Mouse (Mus musculus) lung, embryonic 15.5 days (tissue): ENCODE results near the gene Psmc5. TPM values are rescaled to one million over a fixed set of nuclear protein-coding genes. Genes with fewer than 3 reads are reported as not detected.

Experiments used
- ATAC-seq: fragments of 200-750 bp; cut with Nextera tagmentation; 2 replicates; pipeline ENCODE4 v1.8.0; 2017; ENCODE audit warnings: moderate number of reproducible peaks, borderline replicate concordance; ENCODE audit not compliant: low FRiP score, low TSS enrichment; ENCODE audit errors: extremely low read depth
- H3K27ac ChIP-seq: fragments of 300-500 bp; sonication (generic); 2 replicates; pipeline ENCODE4 v1.5.1; 2015; ENCODE audit warnings: moderate library complexity, mild to moderate bottlenecking, inconsistent platforms
- H3K27me3 ChIP-seq: fragments of 300-500 bp; sonication (generic); 2 replicates; pipeline ENCODE4 v1.6.1; 2015; ENCODE audit warnings: inconsistent platforms
- H3K36me3 ChIP-seq: fragments of 300-500 bp; sonication (generic); 2 replicates; pipeline ENCODE4 v1.6.1; 2015; ENCODE audit warnings: inconsistent platforms
- H3K4me1 ChIP-seq: fragments of 300-500 bp; sonication (generic); 2 replicates; pipeline ENCODE4 v1.6.1; 2015; ENCODE audit warnings: inconsistent platforms
- H3K4me2 ChIP-seq: fragments of 300-500 bp; sonication (generic); 2 replicates; pipeline ENCODE4 v1.6.1; 2015; ENCODE audit warnings: inconsistent platforms, mild to moderate bottlenecking, moderate library complexity
- H3K4me3 ChIP-seq: fragments of 300-500 bp; sonication (generic); 2 replicates; pipeline ENCODE4 v1.5.1; 2015; ENCODE audit warnings: mild to moderate bottlenecking, inconsistent platforms
- H3K9ac ChIP-seq: fragments of 300-500 bp; sonication (generic); 2 replicates; pipeline ENCODE4 v1.6.1; 2015; ENCODE audit warnings: inconsistent platforms
- H3K9me3 ChIP-seq: fragments of 300-500 bp; sonication (generic); 2 replicates; pipeline ENCODE4 v1.6.1; 2016; ENCODE audit warnings: inconsistent platforms
- WGBS: fragments of 180-500 bp; shearing (Covaris S2); methylation state at CpG from one replicate; pipeline ENCODE4 v1.1.7; 2015; 5-methylcytosine and 5-hydroxymethylcytosine counted together
- polyA plus RNA-seq: library from polyadenylated mRNA; unstranded; fragments of >200 nt; fragmentation: Nextera tagmentation; extraction: Ambion mirVana; gene quantifications from 2 replicates; pipeline ENCODE4 v1.2.1, GENCODE M21; 2015

Gene Psmc5
- polyA plus RNA-seq, 1 experiment from 2014 or later: 271 TPM

DNA sequence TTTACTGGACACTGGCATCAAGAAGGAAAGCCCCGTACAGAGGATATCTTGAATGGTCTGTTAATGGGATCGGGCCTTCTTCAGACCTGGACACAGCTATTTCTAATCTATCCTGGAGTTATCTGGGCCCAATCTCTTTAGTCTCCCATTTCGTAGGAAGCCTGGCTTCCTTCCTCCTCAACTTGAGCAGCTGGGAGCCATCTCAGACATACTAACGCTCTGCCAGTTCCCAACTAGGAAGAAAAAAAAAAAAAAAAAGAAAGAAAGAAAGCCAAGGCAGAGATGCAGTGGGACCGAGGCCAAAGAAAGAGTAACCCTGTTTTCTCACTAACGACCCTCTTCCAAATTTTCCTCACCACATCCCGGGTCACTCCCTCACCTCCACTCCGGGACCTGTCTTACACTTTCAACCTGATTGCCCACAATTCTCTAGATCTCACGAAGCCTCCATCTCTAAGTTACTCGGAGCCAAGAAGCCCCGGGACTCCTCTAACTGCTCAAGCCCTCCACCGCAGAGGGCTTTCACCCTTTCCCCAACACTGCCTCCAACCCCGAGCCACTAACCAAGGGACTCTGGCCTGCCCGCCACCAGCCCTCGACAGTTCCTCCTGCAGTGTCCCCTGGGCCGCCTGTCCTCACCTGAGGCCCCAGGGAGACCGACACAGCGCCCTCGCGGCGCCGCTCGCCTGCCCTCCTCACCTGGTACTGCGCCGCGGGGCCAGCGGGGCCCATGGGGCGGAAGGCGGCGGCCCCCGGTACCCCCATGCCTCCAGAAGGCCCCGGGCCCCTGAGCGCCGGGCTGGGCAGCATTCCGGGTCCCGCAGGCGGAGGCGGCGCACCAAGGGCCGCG is 16.1 kb downstream of the Psmc5 start:
- Histone ChIP-seq H3K4me2 (peak overlapping the region; percentile 71), H3K36me3 (peaks cover 7% of the 10 kb centered on the region), H3K9ac (peak overlapping the region; percentile 96), H3K4me1 (peaks cover 74% of the 10 kb centered on the region), H3K4me3 (peak overlapping the region; percentile 90), H3K9me3 (no peaks in the 10 kb centered on the region), H3K27ac (peak overlapping the region; percentile 98), H3K27me3 (no peaks in the 10 kb centered on the region)
- ATAC-seq: peak; percentile 27
- 1% methylated on average over 41 of the region's 41 CpGs for WGBS

DNA sequence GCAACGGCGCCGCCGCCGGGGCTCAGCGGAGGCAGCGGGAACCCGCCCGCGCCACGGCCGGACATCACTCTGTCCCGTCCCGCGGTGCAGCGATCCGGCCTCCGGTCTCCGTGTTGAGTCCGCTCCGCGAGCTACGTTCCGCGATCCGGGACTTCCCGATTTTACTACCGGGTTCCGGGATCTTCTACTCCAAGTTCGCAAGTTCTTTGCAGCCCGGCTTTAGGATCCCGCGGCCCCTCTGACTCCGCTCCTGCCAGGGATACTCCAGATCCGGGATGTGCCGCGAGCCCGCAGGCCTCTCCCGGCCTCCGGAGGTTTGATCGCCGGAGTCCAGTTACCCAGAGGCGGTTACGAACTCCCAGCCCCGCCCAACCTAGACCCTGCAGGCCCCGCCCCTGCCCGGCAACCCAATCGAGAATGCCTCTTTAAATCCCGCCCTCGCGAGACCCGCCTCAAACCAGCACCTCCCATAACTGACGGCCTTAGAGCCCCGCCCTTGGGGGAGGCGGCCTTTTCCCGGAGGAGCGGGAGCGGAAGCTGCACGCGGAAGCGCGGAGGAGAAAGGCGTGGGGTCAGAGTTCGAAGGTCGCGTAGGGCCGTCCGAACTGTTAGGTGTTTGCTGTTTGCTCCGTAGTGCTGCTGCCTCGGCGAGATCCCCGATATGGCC is 16.8 kb downstream of the Psmc5 start, which contains the start of gene Smarcd2:
Gene Smarcd2, minus strand, starts transcription at position 329 of the 667 bp plus-strand sequence.
- peak within 1 kb of the TSS; percentile 96 for H3K9ac ChIP-seq
- no peaks in the 10 kb centered on the region for H3K9me3 ChIP-seq
- peaks cover 67% of the 10 kb centered on the region for H3K4me1 ChIP-seq
- peak within 1 kb of the TSS; percentile 78 for H3K4me2 ChIP-seq
- ATAC-seq: peak; percentile 91
- H3K36me3 ChIP-seq: no peaks in the 10 kb centered on the region; the same call in 1 of the 2 replicates
- H3K27ac ChIP-seq: peak within 1 kb of the TSS; percentile 98
- under 1% methylated on average over 72 of the region's 72 CpGs for WGBS
- no peaks in the 10 kb centered on the region for H3K27me3 ChIP-seq
- peak within 1 kb of the TSS; percentile 90 for H3K4me3 ChIP-seq

DNA sequence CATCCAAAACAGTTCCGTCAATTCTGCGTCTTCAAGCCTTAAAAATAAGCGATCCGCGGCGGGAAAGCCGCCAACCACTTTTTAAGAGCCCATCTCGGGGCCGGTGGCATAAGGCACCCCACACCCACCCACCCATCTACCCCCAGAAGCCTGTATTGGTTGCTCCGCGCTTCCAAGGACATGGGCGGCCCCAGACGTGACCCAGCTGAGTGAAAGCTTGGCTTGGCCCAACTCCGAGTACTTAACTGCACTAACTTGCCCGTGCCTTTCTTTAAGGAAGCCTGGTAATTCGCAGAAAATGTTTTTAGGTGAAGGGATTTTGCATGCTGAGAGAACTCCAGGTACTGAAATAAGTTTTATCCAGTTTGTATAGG is 17.3 kb downstream of the Psmc5 start:
- Histone ChIP-seq H3K27ac (peak overlapping the region; percentile 87), H3K9me3 (no peaks in the 10 kb centered on the region), H3K36me3 (no peaks in the 10 kb centered on the region), H3K4me1 (peaks cover 62% of the 10 kb centered on the region), H3K9ac (peak overlapping the region; percentile 56), H3K4me3 (peak overlapping the region; percentile 90), H3K27me3 (no peaks in the 10 kb centered on the region), H3K4me2 (peak overlapping the region; percentile 78)
- WGBS: 7% methylated on average over 16 of the region's 16 CpGs
- no peak for ATAC-seq

DNA sequence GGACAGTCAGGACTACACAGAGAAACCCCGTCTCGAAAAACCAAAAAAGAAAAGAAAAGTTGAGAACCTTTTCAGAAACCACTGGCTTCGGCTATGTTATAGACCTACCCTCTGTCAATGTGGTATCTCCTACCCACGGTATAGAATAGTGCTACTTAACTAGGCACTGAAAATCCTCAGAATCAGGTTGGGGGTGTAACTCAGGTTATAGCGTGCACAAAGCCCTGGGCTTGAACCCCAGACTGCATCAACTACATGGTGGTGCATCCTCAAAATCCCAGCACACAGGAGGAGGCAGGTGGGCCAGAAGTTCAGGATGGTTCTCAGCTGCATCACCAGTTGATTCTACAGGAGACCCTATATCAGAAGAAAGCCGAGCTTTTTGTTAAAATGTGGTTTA is 17.9 kb downstream of the Psmc5 start:
- 93% methylated on average over 6 of the region's 6 CpGs for WGBS
- Histone ChIP-seq H3K9ac (no peak overlapping the region), H3K9me3 (no peaks in the 10 kb centered on the region), H3K4me2 (peak overlapping the region; percentile 78; the same call in 1 of the 2 replicates), H3K4me3 (peak overlapping the region; percentile 90; the same call in 1 of the 2 replicates), H3K27ac (peak overlapping the region; percentile 87), H3K4me1 (peaks cover 57% of the 10 kb centered on the region), H3K36me3 (no peaks in the 10 kb centered on the region), H3K27me3 (no peaks in the 10 kb centered on the region)
- no peak for ATAC-seq

DNA sequence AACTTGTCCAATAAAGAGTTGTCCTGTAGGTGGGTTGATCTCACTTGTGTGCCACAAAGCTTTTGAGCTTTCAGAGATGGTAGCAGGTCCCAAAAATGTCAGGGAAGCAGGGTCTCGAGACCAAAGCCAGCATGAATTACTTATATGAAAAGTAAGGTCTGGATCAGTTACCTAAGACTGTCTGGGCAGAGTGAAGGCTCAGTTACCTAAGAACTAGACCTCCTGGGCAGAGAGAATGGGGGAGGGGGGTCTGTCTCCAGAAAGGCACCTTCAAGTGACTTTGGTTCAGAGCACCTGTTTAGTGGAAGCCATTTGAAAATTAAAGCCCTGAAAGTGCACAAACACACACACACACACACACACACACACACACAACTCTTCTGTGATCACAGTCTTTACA is 18.4 kb downstream of the Psmc5 start:
- Histone ChIP-seq H3K27ac (peak overlapping the region; percentile 87), H3K36me3 (no peaks in the 10 kb centered on the region), H3K4me3 (no peak overlapping the region), H3K4me1 (peaks cover 51% of the 10 kb centered on the region), H3K27me3 (no peaks in the 10 kb centered on the region), H3K9me3 (no peaks in the 10 kb centered on the region), H3K9ac (no peak overlapping the region), H3K4me2 (no peak overlapping the region)
- WGBS: 84% methylated on average over 1 of the region's 1 CpGs
- no peak for ATAC-seq

DNA sequence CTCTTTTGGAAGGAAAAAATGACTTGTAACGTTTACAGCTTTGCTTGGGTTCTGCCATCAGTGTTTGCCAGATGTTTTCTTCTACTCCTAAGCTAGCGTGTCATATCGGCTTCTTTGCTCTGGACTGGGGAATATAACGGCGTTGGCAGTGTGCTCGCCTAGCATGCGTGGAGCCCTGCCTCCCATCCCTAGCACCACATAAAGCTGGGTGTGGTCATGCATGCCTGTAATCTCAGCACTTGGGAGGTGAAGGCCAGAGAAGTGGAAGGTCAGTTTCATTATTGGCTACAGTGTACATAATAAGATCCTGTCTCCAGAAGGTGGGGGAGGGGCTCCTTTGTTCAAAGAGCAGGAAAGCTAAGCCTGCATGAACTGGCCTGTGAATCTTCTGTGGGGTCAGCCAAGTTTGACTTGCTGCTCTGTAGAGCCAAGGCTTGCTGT is 19.0 kb downstream of the Psmc5 start:
- Histone ChIP-seq H3K4me3 (no peak overlapping the region), H3K4me2 (no peak overlapping the region; the same call in 1 of the 2 replicates), H3K9me3 (no peaks in the 10 kb centered on the region), H3K4me1 (peaks cover 48% of the 10 kb centered on the region), H3K36me3 (no peaks in the 10 kb centered on the region), H3K27me3 (no peaks in the 10 kb centered on the region), H3K9ac (no peak overlapping the region), H3K27ac (peak overlapping the region; percentile 87)
- peak; percentile 40 for ATAC-seq
- 39% methylated on average over 7 of the region's 7 CpGs for WGBS

DNA sequence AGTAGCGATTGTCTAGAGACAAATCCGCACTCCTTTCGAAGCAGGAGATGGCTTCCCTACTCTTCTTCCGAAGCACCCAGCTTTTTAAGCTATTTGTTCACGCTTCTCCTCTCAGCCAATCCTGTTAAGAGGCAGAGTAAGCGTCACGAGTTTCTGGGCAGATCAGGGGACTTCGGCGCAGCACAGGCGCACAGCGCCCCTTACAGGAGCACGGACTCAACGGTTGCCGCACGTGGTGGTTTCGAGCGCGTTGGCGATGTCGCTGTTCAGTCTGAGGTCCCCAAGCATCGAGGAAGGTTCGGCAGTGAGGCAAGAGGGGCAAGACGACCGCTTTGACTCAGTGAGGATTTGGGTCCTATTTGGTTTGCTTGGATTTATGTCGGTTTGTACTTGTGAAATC is 20.5 kb downstream of the Psmc5 start, which contains the start of gene Tcam1:
Gene Tcam1, plus strand, starts transcription at position 219 of the 400 bp plus-strand sequence.
- H3K9ac ChIP-seq: no peak within 1 kb of the TSS
- H3K4me1 ChIP-seq: peaks cover 33% of the 10 kb centered on the region
- no peaks in the 10 kb centered on the region for H3K9me3 ChIP-seq
- peak within 1 kb of the TSS; percentile 47 for H3K4me2 ChIP-seq
- H3K27ac ChIP-seq: peak within 1 kb of the TSS; percentile 87
- no peaks in the 10 kb centered on the region for H3K27me3 ChIP-seq
- 4% methylated on average over 25 of the region's 25 CpGs for WGBS
- H3K4me3 ChIP-seq: peak within 1 kb of the TSS; percentile 7; the same call in 1 of the 2 replicates
- peak; percentile 19; the same call in 1 of the 2 replicates for ATAC-seq
- H3K36me3 ChIP-seq: no peaks in the 10 kb centered on the region

DNA sequence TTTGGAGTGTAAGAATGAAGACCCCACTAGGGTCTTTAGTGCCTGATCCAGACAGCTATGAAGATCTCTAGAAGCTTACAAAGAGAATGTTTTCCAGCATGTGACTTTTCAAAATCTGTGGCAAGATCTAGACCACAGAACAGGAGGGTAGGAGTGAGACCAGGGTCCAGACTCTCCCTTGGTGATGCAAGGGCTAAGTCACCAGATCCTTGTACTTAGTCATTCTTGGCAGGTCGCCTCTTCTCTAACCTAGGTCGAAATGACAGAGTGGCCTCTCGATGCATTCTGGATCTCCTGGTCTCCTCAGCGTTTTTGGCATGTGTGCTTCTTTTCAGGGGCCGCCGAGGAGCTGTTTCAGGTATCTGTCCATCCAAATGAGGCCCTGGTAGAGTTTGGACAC is 26.5 kb downstream of the Psmc5 start:
- H3K27ac ChIP-seq: no peak overlapping the region
- no peak overlapping the region for H3K4me2 ChIP-seq
- H3K9me3 ChIP-seq: no peaks in the 10 kb centered on the region
- 72% methylated on average over 6 of the region's 6 CpGs for WGBS
- H3K9ac ChIP-seq: no peak overlapping the region
- H3K4me1 ChIP-seq: peaks cover 7% of the 10 kb centered on the region
- ATAC-seq: no peak
- H3K27me3 ChIP-seq: no peaks in the 10 kb centered on the region
- H3K36me3 ChIP-seq: no peaks in the 10 kb centered on the region
- no peak overlapping the region for H3K4me3 ChIP-seq

DNA sequence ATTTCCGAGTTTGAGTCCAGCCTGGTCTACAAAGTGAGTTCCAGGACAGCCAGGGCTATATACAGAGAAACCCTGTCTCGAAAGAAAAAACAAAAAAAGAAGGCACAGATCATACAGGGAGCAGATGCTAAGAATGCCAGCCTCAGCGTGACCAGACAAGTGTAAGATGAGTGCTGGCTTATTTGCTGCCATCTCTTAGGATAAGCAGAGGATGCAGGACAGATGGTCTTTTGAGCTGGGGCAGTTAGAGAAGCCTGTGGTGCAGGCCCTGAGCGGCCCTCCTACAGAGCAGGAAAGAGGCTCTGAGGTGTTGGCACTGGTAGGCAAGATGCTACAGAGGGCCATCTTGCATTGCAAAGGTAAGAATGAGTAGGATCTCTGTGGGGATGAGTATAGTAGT is 27.4 kb downstream of the Psmc5 start:
- Histone ChIP-seq H3K9ac (no peak overlapping the region), H3K4me3 (no peak overlapping the region), H3K27ac (no peak overlapping the region), H3K4me2 (no peak overlapping the region), H3K36me3 (no peaks in the 10 kb centered on the region), H3K4me1 (peaks cover 7% of the 10 kb centered on the region), H3K9me3 (no peaks in the 10 kb centered on the region), H3K27me3 (no peaks in the 10 kb centered on the region)
- no peak for ATAC-seq
- 73% methylated on average over 4 of the region's 4 CpGs for WGBS

DNA sequence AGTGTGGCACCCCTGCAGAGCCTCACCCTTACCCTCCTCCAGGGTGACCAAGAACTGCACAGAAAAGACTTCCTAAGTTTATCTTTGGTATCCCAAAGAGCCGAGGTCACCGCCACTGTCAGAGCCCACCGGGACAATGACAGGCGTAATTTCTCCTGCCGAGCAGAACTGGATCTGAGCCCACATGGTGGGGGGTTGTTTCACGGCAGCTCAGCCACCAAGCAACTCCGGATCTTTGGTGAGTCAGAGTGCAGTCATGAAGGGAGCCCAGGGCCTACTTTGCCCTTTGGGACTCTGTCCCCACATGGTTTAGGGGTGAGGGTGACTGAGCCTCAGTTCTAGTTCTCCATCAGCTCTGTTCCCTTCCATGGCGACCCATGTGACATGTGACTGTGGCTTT is 28.2 kb downstream of the Psmc5 start:
- no peak for ATAC-seq
- no peak overlapping the region for H3K9ac ChIP-seq
- H3K9me3 ChIP-seq: no peaks in the 10 kb centered on the region
- no peak overlapping the region for H3K27ac ChIP-seq
- H3K4me2 ChIP-seq: no peak overlapping the region
- H3K27me3 ChIP-seq: no peaks in the 10 kb centered on the region
- WGBS: 45% methylated on average over 8 of the region's 8 CpGs
- H3K36me3 ChIP-seq: no peaks in the 10 kb centered on the region
- no peak overlapping the region for H3K4me3 ChIP-seq
- H3K4me1 ChIP-seq: peaks cover 7% of the 10 kb centered on the region

DNA sequence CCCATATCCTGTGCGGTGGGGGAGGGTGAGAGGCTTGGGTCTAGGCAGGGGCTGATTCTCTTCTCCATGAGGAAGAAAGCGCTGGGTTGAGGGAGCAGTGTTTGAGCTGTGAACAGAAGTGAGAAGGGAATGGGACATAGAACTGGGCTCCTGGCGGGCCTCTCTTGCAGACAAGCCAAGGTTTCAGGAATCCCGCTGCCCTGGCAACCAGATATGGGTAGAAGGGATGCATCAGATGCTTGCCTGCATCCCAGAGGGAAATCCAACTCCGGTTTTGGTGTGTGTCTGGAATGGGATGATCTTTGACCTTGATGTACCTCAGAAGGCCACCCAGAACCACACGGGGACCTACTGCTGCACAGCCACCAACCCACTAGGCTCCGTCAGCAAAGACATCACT is 30.3 kb downstream of the Psmc5 start:
- no peaks in the 10 kb centered on the region for H3K27me3 ChIP-seq
- no peaks in the 10 kb centered on the region for H3K36me3 ChIP-seq
- no peaks in the 10 kb centered on the region for H3K9me3 ChIP-seq
- no peak overlapping the region for H3K9ac ChIP-seq
- WGBS: 82% methylated on average over 7 of the region's 7 CpGs
- ATAC-seq: no peak
- peaks cover 7% of the 10 kb centered on the region for H3K4me1 ChIP-seq
- H3K27ac ChIP-seq: no peak overlapping the region
- no peak overlapping the region for H3K4me3 ChIP-seq
- no peak overlapping the region for H3K4me2 ChIP-seq

DNA sequence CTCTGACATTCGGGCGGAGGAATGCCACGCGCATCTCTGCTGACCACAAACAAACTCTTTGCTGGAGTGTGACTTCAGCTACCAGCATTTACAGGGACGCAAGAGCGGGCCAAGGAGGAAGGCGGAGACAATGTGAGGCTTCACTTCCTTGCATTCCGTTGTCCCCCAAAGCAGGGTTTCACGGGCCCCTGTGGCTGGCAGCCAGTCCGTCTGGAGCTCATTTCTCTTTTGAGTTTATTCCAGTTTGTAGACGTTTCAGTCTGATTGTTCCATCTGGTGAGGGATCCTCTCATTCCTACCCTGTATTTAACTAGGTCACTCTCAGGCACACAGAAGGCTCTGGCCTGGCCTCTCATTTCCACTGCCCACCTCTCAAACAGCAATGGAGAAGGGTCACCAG is 31.0 kb downstream of the Psmc5 start:
- Histone ChIP-seq H3K27me3 (no peaks in the 10 kb centered on the region), H3K4me2 (no peak overlapping the region), H3K4me1 (peaks cover 7% of the 10 kb centered on the region), H3K9me3 (no peaks in the 10 kb centered on the region), H3K36me3 (no peaks in the 10 kb centered on the region), H3K27ac (peak overlapping the region; percentile 37), H3K9ac (no peak overlapping the region), H3K4me3 (no peak overlapping the region)
- WGBS: 52% methylated on average over 11 of the region's 11 CpGs
- no peak for ATAC-seq
